ENCODE assay signal across 14 mouse cellular contexts in the genomic region with DNA sequence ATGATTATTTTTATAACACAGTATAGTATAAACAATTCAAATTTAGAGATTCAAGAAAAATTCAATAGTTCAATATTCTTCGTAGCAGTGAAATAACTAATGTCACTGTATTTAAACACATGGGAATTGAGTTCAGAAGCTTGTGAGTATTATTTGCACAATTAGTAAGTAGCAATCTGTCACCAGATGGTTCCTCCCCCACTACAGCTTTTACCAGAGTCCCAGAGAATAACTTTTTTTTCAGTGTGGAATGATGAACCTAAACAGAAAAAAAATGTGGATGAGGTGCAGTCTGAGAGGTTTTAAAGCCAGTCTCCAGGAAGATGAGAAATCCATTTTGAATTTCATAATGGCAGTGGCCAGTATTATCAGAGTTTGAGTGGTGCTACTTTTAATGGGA.
DNase-seq lines count a peak whose midpoint lies in the region; TF ChIP-seq lines count a peak whose summit lies in the region.
"Had no signal": no experiment of that assay in that cellular context is flagged by ENCODE, and none has a peak within 500 bp of the region (broad histone marks: within the 10 kb centered on the region; RNA-seq: fewer than 3 reads in every experiment).

No protein-coding gene starts in this region.

- peak; percentile 64 for DNase-seq in layer of hippocampus, adult 11-12 months (ENCODE audit: low spot score)
- DNase-seq in layer of hippocampus, postnatal 10 days (ENCODE audit: low spot score in 2 of 2) = no peak
- DNase-seq in layer of hippocampus, adult 2 months (ENCODE audit: low spot score in 2 of 2) = peak; percentile 63 to 80
- DNase-seq in layer of hippocampus, postnatal 14 days (ENCODE audit: low spot score in 2 of 2) = peak; percentile 4 to 80
- no peak for DNase-seq in kidney, postnatal 14 days
- no peak for DNase-seq in embryo, embryonic 10 days (ENCODE audit: low spot score)
- DNase-seq in heart, adult 8-10 months (ENCODE audit: low spot score) = no peak
- DNase-seq: adrenal gland, postnatal 14 days; cerebellum, adult 8-10 months; cerebellum, postnatal 14 days; gastrocnemius, postnatal 14 days; heart, postnatal 36 days had no signal

- peak overlapping the region; percentile 68 for H3K27ac ChIP-seq in layer of hippocampus, adult 2 months
- H3K27ac ChIP-seq: embryonic facial prominence, embryonic 12.5 days; heart, embryonic 13.5 days had no signal

- no peak for TF ChIP-seq CTCF in layer of hippocampus, adult 2 months (conservative IDR thresholded peaks at IDR 0.05)

- no peak overlapping the region for H3K4me3 ChIP-seq in layer of hippocampus, adult 2 months
- H3K4me3 ChIP-seq: embryonic facial prominence, embryonic 12.5 days; heart, embryonic 13.5 days had no signal

Comparison
In these comparisons a context has a peak if more than half of its experiments do, and no peak if none do; other contexts are left out.
1. DNase-seq: peak in layer of hippocampus, adult 11-12 months (single experiment), layer of hippocampus, adult 2 months (2 of 2) and layer of hippocampus, postnatal 14 days (2 of 2); none in layer of hippocampus, postnatal 10 days (0 of 2), kidney, postnatal 14 days (single experiment), embryo, embryonic 10 days (single experiment) and heart, adult 8-10 months (single experiment).